Mouse (Mus musculus) heart, adult 2 months (tissue): ENCODE measurements at regions not wholly inside any gene's neighbourhood (a gene's known extent, or its start where the extent isn't known, plus 50 kb on each side); places are given as distances from the start of the nearest gene placed in this dataset.

ENCODE experiments used
- CTCF ChIP-seq: fragments of 200-600 bp; IDR thresholded peaks from 2 replicates; pipeline ENCODE4 v1.8.1; 2022; ENCODE audit warnings: antibody characterized with exemption, mild to moderate bottlenecking, moderate library complexity
- EP300 ChIP-seq: fragments of 200-500 bp; IDR thresholded peaks from 2 replicates; pipeline ENCODE4 v1.6.1; 2011; ENCODE audit warnings: low read depth, low read length, control low read depth; ENCODE audit not compliant: insufficient read depth

- TF ChIP-seq CTCF, result no peak
- no peak for TF ChIP-seq EP300
Observed at GRCm38 (mm10) chr8:56223010-56223409, 71.4 kb upstream of the Hpgd start.
